Mouse (Mus musculus): ENCODE measurements around the gene Tango6.
"Not testable (repeated sequence)": the region's sequence is repeated elsewhere in the genome, so short reads cannot be mapped to it uniquely, and the experiment has no call there.

Gene Tango6

GRCm38 (mm10) chr8:106742321-106742720, 59.5 kb downstream of the Tango6 start:
- in situ Hi-C loops (cut with MboI; ENCODE audit: low sequenced_read_pairs) = no loop called here

GRCm38 (mm10) chr8:106743361-106743760, 60.5 kb downstream of the Tango6 start:
- in situ Hi-C loops (cut with MboI; ENCODE audit: low sequenced_read_pairs) = no loop called here

GRCm38 (mm10) chr8:106753436-106753835, 70.6 kb downstream of the Tango6 start:
- in situ Hi-C loops (cut with MboI; ENCODE audit: low sequenced_read_pairs) = no loop called here

GRCm38 (mm10) chr8:106761317-106761716, 78.4 kb downstream of the Tango6 start:
- in situ Hi-C loops (cut with MboI; ENCODE audit: low sequenced_read_pairs) = no loop called here

- in situ Hi-C loops (cut with MboI; ENCODE audit: low sequenced_read_pairs) = no loop called here
Observed at GRCm38 (mm10) chr8:106761867-106762523, 79.1 kb downstream of the Tango6 start.

GRCm38 (mm10) chr8:106764529-106764928, 81.7 kb downstream of the Tango6 start:
- in situ Hi-C loops (cut with MboI; ENCODE audit: low sequenced_read_pairs) = no loop called here

GRCm38 (mm10) chr8:106765570-106765969, 82.7 kb downstream of the Tango6 start:
- in situ Hi-C loops (cut with MboI; ENCODE audit: low sequenced_read_pairs) = no loop called here

- in situ Hi-C loops (cut with MboI; ENCODE audit: low sequenced_read_pairs) = no loop called here
Observed at GRCm38 (mm10) chr8:106766736-106767135, 83.9 kb downstream of the Tango6 start.

GRCm38 (mm10) chr8:106769147-106769805, 86.4 kb downstream of the Tango6 start:
- in situ Hi-C loops (cut with MboI; ENCODE audit: low sequenced_read_pairs) = no loop called here

GRCm38 (mm10) chr8:106770596-106771179, 87.8 kb downstream of the Tango6 start:
- in situ Hi-C loops (cut with MboI; ENCODE audit: low sequenced_read_pairs) = no loop called here

- in situ Hi-C loops (cut with MboI; ENCODE audit: low sequenced_read_pairs) = no loop called here
Observed at GRCm38 (mm10) chr8:106772094-106772493, 89.2 kb downstream of the Tango6 start.

GRCm38 (mm10) chr8:106772501-106772900, 89.6 kb downstream of the Tango6 start:
- in situ Hi-C loops (cut with MboI; ENCODE audit: low sequenced_read_pairs) = no loop called here

- in situ Hi-C loops (cut with MboI; ENCODE audit: low sequenced_read_pairs) = no loop called here
Observed at GRCm38 (mm10) chr8:106774567-106775320, 91.9 kb downstream of the Tango6 start.

GRCm38 (mm10) chr8:106789623-106790022, 106.8 kb downstream of the Tango6 start:
- in situ Hi-C loops (cut with MboI; ENCODE audit: low sequenced_read_pairs) = no loop called here

GRCm38 (mm10) chr8:106794820-106795219, 112.0 kb downstream of the Tango6 start:
- in situ Hi-C loops (cut with MboI; ENCODE audit: low sequenced_read_pairs) = no loop called here

GRCm38 (mm10) chr8:106799821-106800220, 117.0 kb downstream of the Tango6 start:
- in situ Hi-C loops (cut with MboI; ENCODE audit: low sequenced_read_pairs) = no loop called here

- in situ Hi-C loops (cut with MboI; ENCODE audit: low sequenced_read_pairs) = no loop called here
Observed at GRCm38 (mm10) chr8:106801261-106801660, 118.4 kb downstream of the Tango6 start.

- in situ Hi-C loops (cut with MboI; ENCODE audit: low sequenced_read_pairs) = not testable (repeated sequence)
Observed at GRCm38 (mm10) chr8:106802384-106803137, 119.7 kb downstream of the Tango6 start.

GRCm38 (mm10) chr8:106805859-106806258, 123.0 kb downstream of the Tango6 start:
- in situ Hi-C loops (cut with MboI; ENCODE audit: low sequenced_read_pairs) = no loop called here

- in situ Hi-C loops (cut with MboI; ENCODE audit: low sequenced_read_pairs) = no loop called here
Observed at GRCm38 (mm10) chr8:106807461-106807860, 124.6 kb downstream of the Tango6 start.

GRCm38 (mm10) chr8:106809726-106810125, 126.9 kb downstream of the Tango6 start:
- in situ Hi-C loops (cut with MboI; ENCODE audit: low sequenced_read_pairs) = no loop called here

Data from CH12F3 (cell line).